Mouse (Mus musculus): Measurements from ENCODE around the gene Slc25a29. TPM values are rescaled to one million over a fixed set of nuclear protein-coding genes. Genes with fewer than 3 reads are reported as not detected.

Gene Slc25a29
- polyA plus RNA-seq, 1 experiment from 2014 or later = 1.8 TPM

GRCm38 (mm10) chr12:108793453-108793941 lies 42.2 kb downstream of the Slc25a29 start:
- Histone ChIP-seq H3K4me1 (peaks cover 61% of the 10 kb centered on the region), H3K27me3 (replicated peaks) (no peaks in the 10 kb centered on the region), H3K9ac (peak overlapping the region; percentile 98), H3K27ac (peak overlapping the region; percentile 100), H3K4me3 (peak overlapping the region; percentile 99), H3K36me3 (peaks cover 14% of the 10 kb centered on the region), H3K9me3 (replicated peaks) (no peaks in the 10 kb centered on the region), H3K4me2 (peak overlapping the region; percentile 77)
- no peak for ATAC-seq
- WGBS (ENCODE audit: insufficient replicate concordance) = under 1% methylated on average over 63 of the region's 71 CpGs

- Histone ChIP-seq H3K4me3 (peak within 1 kb of the TSS; percentile 99), H3K9me3 (replicated peaks) (no peaks in the 10 kb centered on the region), H3K36me3 (peaks cover 14% of the 10 kb centered on the region), H3K4me1 (peaks cover 61% of the 10 kb centered on the region), H3K9ac (peak within 1 kb of the TSS; percentile 98), H3K27me3 (replicated peaks) (no peaks in the 10 kb centered on the region), H3K4me2 (peak within 1 kb of the TSS; percentile 77), H3K27ac (peak within 1 kb of the TSS; percentile 100)
- peak; percentile 84 for ATAC-seq
- under 1% methylated on average over 90 of the region's 127 CpGs for WGBS (ENCODE audit: insufficient replicate concordance)
Measured at GRCm38 (mm10) chr12:108792546-108793452, 42.9 kb downstream of the Slc25a29 start, which contains the start of gene Yy1. TSS of gene Yy1 (plus strand) at chr12:108792973.

GRCm38 (mm10) chr12:108792152-108792545 lies 43.5 kb downstream of the Slc25a29 start:
- H3K4me1 ChIP-seq = peaks cover 63% of the 10 kb centered on the region
- under 1% methylated on average over 49 of the region's 52 CpGs for WGBS (ENCODE audit: insufficient replicate concordance)

GRCm38 (mm10) chr12:108787329-108787728 lies 48.4 kb downstream of the Slc25a29 start:
- Histone ChIP-seq H3K36me3 (peaks cover 30% of the 10 kb centered on the region), H3K9ac (no peak overlapping the region), H3K4me2 (no peak overlapping the region), H3K4me3 (no peak overlapping the region), H3K27ac (no peak overlapping the region), H3K4me1 (peaks cover 69% of the 10 kb centered on the region), H3K27me3 (replicated peaks) (no peaks in the 10 kb centered on the region), H3K9me3 (replicated peaks) (peaks cover 5% of the 10 kb centered on the region; the same call in 1 of the 2 replicates)
- WGBS (ENCODE audit: insufficient replicate concordance) = 72% methylated on average over 2 of the region's 2 CpGs
- no peak for ATAC-seq

More at GRCm38 (mm10) chr12:108792152-108792545, 43.5 kb downstream of the Slc25a29 start:
- no peaks in the 10 kb centered on the region for H3K9me3 ChIP-seq (replicated peaks)
- H3K27ac ChIP-seq = peak overlapping the region; percentile 100
- H3K4me3 ChIP-seq = peak overlapping the region; percentile 99
- H3K4me2 ChIP-seq = peak overlapping the region; percentile 77
- peak overlapping the region; percentile 89 for H3K9ac ChIP-seq
- peak; percentile 40 for ATAC-seq
- H3K27me3 ChIP-seq (replicated peaks) = no peaks in the 10 kb centered on the region
- peaks cover 11% of the 10 kb centered on the region for H3K36me3 ChIP-seq

GRCm38 (mm10) chr12:108785161-108785560 lies 50.5 kb downstream of the Slc25a29 start:
- H3K4me2 ChIP-seq = no peak overlapping the region
- no peak overlapping the region for H3K9ac ChIP-seq
- H3K9me3 ChIP-seq (replicated peaks) = peaks cover 5% of the 10 kb centered on the region; the same call in 1 of the 2 replicates
- no peaks in the 10 kb centered on the region for H3K27me3 ChIP-seq (replicated peaks)
- H3K4me1 ChIP-seq = peaks cover 74% of the 10 kb centered on the region
- no peak overlapping the region for H3K27ac ChIP-seq
- no peak overlapping the region for H3K4me3 ChIP-seq
- 38% methylated on average over 4 of the region's 4 CpGs for WGBS (ENCODE audit: insufficient replicate concordance)
- ATAC-seq = no peak
- peaks cover 43% of the 10 kb centered on the region for H3K36me3 ChIP-seq

GRCm38 (mm10) chr12:108780108-108780877 lies 55.4 kb downstream of the Slc25a29 start:
- WGBS (ENCODE audit: insufficient replicate concordance) = 61% methylated on average over 7 of the region's 7 CpGs
- peak; percentile 100 for ATAC-seq
- Histone ChIP-seq H3K4me2 (peak overlapping the region; percentile 49), H3K9me3 (replicated peaks) (peaks cover 5% of the 10 kb centered on the region; the same call in 1 of the 2 replicates), H3K9ac (peak overlapping the region; percentile 36), H3K4me1 (peaks cover 59% of the 10 kb centered on the region), H3K36me3 (peaks cover 66% of the 10 kb centered on the region), H3K27me3 (replicated peaks) (no peaks in the 10 kb centered on the region), H3K27ac (peak overlapping the region; percentile 90), H3K4me3 (peak overlapping the region; percentile 5; the same call in 1 of the 2 replicates)

MicroRNAs encoded within 50 kb of the gene (microRNA counts, 519-probe panel; counts per million panel counts)
- 582 counts per million, percentile 70 among the panel's probes with 10 or more counts for microRNA mmu-miR-345-3p
- microRNA mmu-miR-345-5p = 582 counts per million, percentile 70 among the panel's probes with 10 or more counts

Small RNA genes lying within 50 kb of the gene (microRNA-seq; reads per million reads assigned to microRNA genes)
- 124 reads per million, percentile 48 among the genes with 10 or more reads in this experiment for gene Mir345

Other genes with a start within 250 kb of the Slc25a29 start
- gene Degs2, start 133.6 kb downstream of the Slc25a29 start, polyA plus RNA-seq (2016; fragmentation: Nextera tagmentation; extraction: Ambion mirVana) = 0.15 and 0.42 TPM in 2 replicates
- 13.1 and 14.6 TPM in 2 replicates for gene Yy1, start 42.9 kb downstream of the Slc25a29 start, polyA plus RNA-seq (2016; fragmentation: Nextera tagmentation; extraction: Ambion mirVana)
- 2.4 and 2.7 TPM in 2 replicates for gene Slc25a47, start 163 bp upstream of the Slc25a29 start, polyA plus RNA-seq (2016; fragmentation: Nextera tagmentation; extraction: Ambion mirVana)
- gene Wdr25, start 57.7 kb upstream of the Slc25a29 start, polyA plus RNA-seq (2016; fragmentation: Nextera tagmentation; extraction: Ambion mirVana) = 5.2 and 5.3 TPM in 2 replicates
- gene Wars, start 58.3 kb upstream of the Slc25a29 start, polyA plus RNA-seq (2016; fragmentation: Nextera tagmentation; extraction: Ambion mirVana) = 58.8 and 61.7 TPM in 2 replicates
- 1.9 and 2.2 TPM in 2 replicates for gene Begain, start 232.3 kb upstream of the Slc25a29 start, polyA plus RNA-seq (2016; fragmentation: Nextera tagmentation; extraction: Ambion mirVana)

All from liver, embryonic 12.5 days (tissue).